Mouse (Mus musculus): ENCODE measurements around the gene Gm3095. TPM values are rescaled to one million over a fixed set of nuclear protein-coding genes. Genes with fewer than 3 reads are reported as not detected.
"Not testable (repeated sequence)": the region's sequence is repeated elsewhere in the genome, so short reads cannot be mapped to it uniquely, and the experiment has no call there.

The Gm3095 gene
- polyA plus RNA-seq (2012; rRNA removed) (0.09 and 0.25 TPM in 2 replicates), polyA plus RNA-seq (2014; fragmentation: Nextera tagmentation; extraction: Ambion mirVana) (0.12 TPM in 1 of 2 replicates, not detected in the other)

DNA sequence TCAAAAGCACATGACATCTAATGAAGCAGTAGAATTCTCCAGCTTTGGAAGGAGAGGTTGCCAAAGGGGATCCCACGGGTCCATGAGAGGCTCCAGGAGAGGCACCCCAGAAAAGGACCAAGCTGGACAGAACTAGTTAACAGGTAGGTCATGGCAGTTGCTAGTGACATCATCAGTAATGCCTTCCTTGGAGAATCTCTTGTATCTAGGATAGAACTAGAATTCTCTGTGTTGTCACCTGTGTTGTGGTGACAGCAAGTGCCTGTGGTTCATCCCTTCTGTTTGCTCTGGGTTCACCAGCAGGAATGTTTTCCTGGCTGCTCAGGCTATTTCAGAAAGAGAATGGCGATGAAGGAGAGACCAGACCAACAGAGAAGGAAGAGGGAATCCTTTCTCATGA lies at the start of gene Gm3095:
Gene Gm3095, plus strand, starts transcription at position 301 of the 400 bp plus-strand sequence.
- not testable (repeated sequence) for DNase-seq (ENCODE audit: low spot score)
- WGBS, result no CpG with 5 or more reads among the region's 2 CpGs

DNA sequence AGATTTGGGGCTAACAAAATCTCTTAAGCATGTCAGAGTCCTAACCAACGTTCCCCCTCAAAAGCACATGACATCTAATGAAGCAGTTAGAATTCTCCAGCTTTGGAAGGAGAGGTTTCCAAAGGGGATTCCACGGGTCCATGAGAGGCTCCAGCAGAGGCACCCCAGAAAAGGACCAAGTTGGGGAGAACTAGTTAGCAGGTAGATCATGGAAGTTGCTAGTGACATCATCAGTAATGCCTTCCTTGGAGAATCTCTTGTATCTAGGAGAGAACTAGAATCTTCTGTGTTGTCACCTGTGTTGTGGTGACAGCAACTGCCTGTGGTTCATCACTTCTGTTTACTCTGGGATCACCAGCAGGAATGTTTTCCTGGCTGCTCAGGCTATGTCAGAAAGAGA lies 31.9 kb upstream of the Gm3095 start, which contains the start of gene Gm3029:
Gene Gm3029, plus strand, starts transcription at position 301 of the 400 bp plus-strand sequence.
- whole genome bisulfite sequencing, result 80% methylated on average over 1 of the region's 2 CpGs
- not testable (repeated sequence) for H3K4me3 ChIP-seq (replicated peaks; ENCODE audit: low read length); H3K9ac ChIP-seq (ENCODE audit: low read depth, low read length, severe bottlenecking); DNase-seq (ENCODE audit: low spot score); H3K27ac ChIP-seq (replicated peaks; ENCODE audit: low read depth, low read length); H3K4me2 ChIP-seq (replicated peaks; ENCODE audit: low read depth, low read length, severe bottlenecking); H3K9me3 ChIP-seq (ENCODE audit: control insufficient read depth, low read length); ATAC-seq (ENCODE audit: low FRiP score, low read depth); H3K4me1 ChIP-seq (ENCODE audit: control insufficient read depth, insufficient read depth, low read length); H3K36me3 ChIP-seq (ENCODE audit: control insufficient read depth, insufficient read depth, low read length); H3K27me3 ChIP-seq (ENCODE audit: control insufficient read depth, insufficient read depth, low read length)

More for the DNA sequence above, at the start of gene Gm3095:
- H3K9me3 ChIP-seq (ENCODE audit: control insufficient read depth, low read length); H3K4me2 ChIP-seq (replicated peaks; ENCODE audit: low read depth, low read length, severe bottlenecking); H3K4me1 ChIP-seq (ENCODE audit: control insufficient read depth, insufficient read depth, low read length); H3K27ac ChIP-seq (replicated peaks; ENCODE audit: low read depth, low read length); H3K4me3 ChIP-seq (replicated peaks; ENCODE audit: low read length); H3K9ac ChIP-seq (ENCODE audit: low read depth, low read length, severe bottlenecking); ATAC-seq (ENCODE audit: low FRiP score, low read depth); H3K27me3 ChIP-seq (ENCODE audit: control insufficient read depth, insufficient read depth, low read length); H3K36me3 ChIP-seq (ENCODE audit: control insufficient read depth, insufficient read depth, low read length): not testable (repeated sequence)

- not testable (repeated sequence) for H3K36me3 ChIP-seq (ENCODE audit: control insufficient read depth, insufficient read depth, low read length); H3K9ac ChIP-seq (ENCODE audit: low read depth, low read length, severe bottlenecking); H3K4me3 ChIP-seq (replicated peaks; ENCODE audit: low read length); H3K27me3 ChIP-seq (ENCODE audit: control insufficient read depth, insufficient read depth, low read length); ATAC-seq (ENCODE audit: low FRiP score, low read depth); H3K9me3 ChIP-seq (ENCODE audit: control insufficient read depth, low read length); DNase-seq (ENCODE audit: low spot score); H3K4me1 ChIP-seq (ENCODE audit: control insufficient read depth, insufficient read depth, low read length); H3K4me2 ChIP-seq (replicated peaks; ENCODE audit: low read depth, low read length, severe bottlenecking); H3K27ac ChIP-seq (replicated peaks; ENCODE audit: low read depth, low read length)
- 43% methylated on average over 1 of the region's 3 CpGs for WGBS
These were observed 34.7 kb downstream of the Gm3095 start, which contains the start of gene Gm3099 for GRCm38 (mm10) chr14:3998094-3998493. TSS of gene Gm3099 (plus strand) at chr14:3998394.

Other genes with a start within 250 kb of the Gm3095 start
- gene Gm3002, start 153.5 kb upstream of the Gm3095 start, polyA plus RNA-seq (2012; rRNA removed), result 0.46 and 0.59 TPM in 2 replicates
- 0.36 TPM in 1 of 2 replicates, not detected in the other for gene Gm3002, start 153.5 kb upstream of the Gm3095 start, polyA plus RNA-seq (2014; fragmentation: Nextera tagmentation; extraction: Ambion mirVana)
- not detected in 2 replicates for gene Gm3033, start 117.3 kb upstream of the Gm3095 start, polyA plus RNA-seq (2012; rRNA removed)
- not detected in 2 replicates for gene Gm3033, start 117.3 kb upstream of the Gm3095 start, polyA plus RNA-seq (2014; fragmentation: Nextera tagmentation; extraction: Ambion mirVana)
- gene Gm2916, start 79.4 kb upstream of the Gm3095 start, polyA plus RNA-seq (2012; rRNA removed), result 0.08 TPM in 1 of 2 replicates, not detected in the other
- gene Gm2916, start 79.4 kb upstream of the Gm3095 start, polyA plus RNA-seq (2014; fragmentation: Nextera tagmentation; extraction: Ambion mirVana), result not detected in 2 replicates
- gene Gm3029, start 31.8 kb upstream of the Gm3095 start, polyA plus RNA-seq (2012; rRNA removed), result not detected in 2 replicates
- not detected in 2 replicates for gene Gm3029, start 31.8 kb upstream of the Gm3095 start, polyA plus RNA-seq (2014; fragmentation: Nextera tagmentation; extraction: Ambion mirVana)
- gene Gm3099, start 34.8 kb downstream of the Gm3095 start, polyA plus RNA-seq (2012; rRNA removed), result not detected in 2 replicates
- gene Gm3099, start 34.8 kb downstream of the Gm3095 start, polyA plus RNA-seq (2014; fragmentation: Nextera tagmentation; extraction: Ambion mirVana), result not detected in 2 replicates
- 0.46 and 0.58 TPM in 2 replicates for gene Gm5796, start 60.4 kb downstream of the Gm3095 start, polyA plus RNA-seq (2012; rRNA removed)
- 0.18 and 0.26 TPM in 2 replicates for gene Gm5796, start 60.4 kb downstream of the Gm3095 start, polyA plus RNA-seq (2014; fragmentation: Nextera tagmentation; extraction: Ambion mirVana)
- gene Gm3115, start 120.6 kb downstream of the Gm3095 start, polyA plus RNA-seq (2012; rRNA removed), result not detected in 2 replicates
- gene Gm3115, start 120.6 kb downstream of the Gm3095 start, polyA plus RNA-seq (2014; fragmentation: Nextera tagmentation; extraction: Ambion mirVana), result not detected in 2 replicates
- gene Gm8108, start 147.0 kb downstream of the Gm3095 start, polyA plus RNA-seq (2012; rRNA removed), result 1.9 and 2.0 TPM in 2 replicates
- gene Gm8108, start 147.0 kb downstream of the Gm3095 start, polyA plus RNA-seq (2014; fragmentation: Nextera tagmentation; extraction: Ambion mirVana), result 0.45 and 1.1 TPM in 2 replicates
- not detected in 2 replicates for gene Gm3127, start 201.5 kb downstream of the Gm3095 start, polyA plus RNA-seq (2012; rRNA removed)
- gene Gm3127, start 201.5 kb downstream of the Gm3095 start, polyA plus RNA-seq (2014; fragmentation: Nextera tagmentation; extraction: Ambion mirVana), result not detected in 2 replicates
- 0.20 and 0.48 TPM in 2 replicates for gene Gm2974, start 219.0 kb downstream of the Gm3095 start, polyA plus RNA-seq (2012; rRNA removed)
- gene Gm2974, start 219.0 kb downstream of the Gm3095 start, polyA plus RNA-seq (2014; fragmentation: Nextera tagmentation; extraction: Ambion mirVana), result 0.17 and 0.35 TPM in 2 replicates